Mouse (Mus musculus): ENCODE data around the gene Tapbp.
"Not testable (repeated sequence)": the region's sequence is repeated elsewhere in the genome, so short reads cannot be mapped to it uniquely, and the experiment has no call there.

The Tapbp gene

DNA sequence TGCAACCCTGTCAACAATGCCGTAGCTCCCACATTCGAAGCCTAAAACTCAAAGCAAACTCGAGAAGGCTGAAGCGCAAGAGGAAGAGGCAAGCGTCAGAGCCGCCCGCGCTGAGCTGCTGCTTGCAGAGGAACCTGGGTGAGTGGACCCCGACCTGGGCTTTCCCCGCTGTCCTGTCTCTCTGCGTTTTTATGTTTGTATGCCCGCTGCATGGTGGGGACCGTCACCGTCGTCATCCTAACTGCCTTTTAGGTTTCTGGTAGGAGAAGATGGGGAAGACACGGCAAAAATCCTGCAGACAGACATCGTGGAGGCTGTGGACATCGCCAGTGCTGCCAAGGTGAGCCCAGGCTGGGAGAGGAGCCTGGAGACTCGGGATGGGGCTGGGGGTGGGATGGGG is 25.7 kb downstream of the Tapbp start:
- no peak for DNase-seq (ENCODE audit: low spot score in 2 of 2)

- no peak for DNase-seq (ENCODE audit: low spot score in 2 of 2)
Measured at GRCm38 (mm10) chr17:33943454-33943853, 27.8 kb downstream of the Tapbp start.

- peak in 1 of 2 experiments; percentile 44 for DNase-seq (ENCODE audit: low spot score in 2 of 2)
Measured at GRCm38 (mm10) chr17:33947430-33948089, 31.9 kb downstream of the Tapbp start.

- no peak for DNase-seq (ENCODE audit: low spot score in 2 of 2)
Measured at GRCm38 (mm10) chr17:33948090-33948904, 32.6 kb downstream of the Tapbp start.

DNA sequence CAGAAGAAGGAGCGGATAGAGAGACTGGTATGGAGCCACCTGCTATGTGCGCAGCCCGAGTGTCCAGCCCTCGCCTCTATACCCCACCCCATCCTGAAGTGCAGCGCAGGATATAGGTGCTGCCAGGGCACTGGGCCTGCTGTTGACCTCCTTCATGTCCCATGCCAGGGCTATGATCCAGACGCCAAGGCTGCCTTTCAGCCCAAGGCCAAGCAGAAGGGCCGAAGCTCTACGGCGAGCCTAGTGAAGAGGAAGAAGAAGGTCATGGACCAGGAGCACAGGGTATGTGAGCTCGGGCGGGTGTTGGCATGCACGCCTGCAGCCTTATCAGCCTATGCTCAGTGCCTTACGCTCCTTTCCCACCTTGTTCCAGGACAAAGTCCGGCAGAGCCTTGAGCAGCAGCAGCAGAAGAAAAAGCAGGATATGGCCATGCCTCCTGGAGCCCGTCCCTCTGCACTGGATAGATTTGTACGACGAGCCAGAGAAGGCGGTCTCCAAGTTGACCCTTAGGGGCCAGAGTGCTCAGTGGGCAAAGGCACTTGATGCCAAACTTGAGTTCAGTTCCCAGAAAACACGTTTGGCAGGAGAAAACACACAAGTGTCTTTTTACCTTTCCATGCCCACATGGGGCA is 33.3 kb downstream of the Tapbp start:
- DNase-seq (ENCODE audit: low spot score in 2 of 2): no peak

- no peak for DNase-seq (ENCODE audit: low spot score in 2 of 2)
Measured at GRCm38 (mm10) chr17:33950131-33950625, 34.5 kb downstream of the Tapbp start.

DNA sequence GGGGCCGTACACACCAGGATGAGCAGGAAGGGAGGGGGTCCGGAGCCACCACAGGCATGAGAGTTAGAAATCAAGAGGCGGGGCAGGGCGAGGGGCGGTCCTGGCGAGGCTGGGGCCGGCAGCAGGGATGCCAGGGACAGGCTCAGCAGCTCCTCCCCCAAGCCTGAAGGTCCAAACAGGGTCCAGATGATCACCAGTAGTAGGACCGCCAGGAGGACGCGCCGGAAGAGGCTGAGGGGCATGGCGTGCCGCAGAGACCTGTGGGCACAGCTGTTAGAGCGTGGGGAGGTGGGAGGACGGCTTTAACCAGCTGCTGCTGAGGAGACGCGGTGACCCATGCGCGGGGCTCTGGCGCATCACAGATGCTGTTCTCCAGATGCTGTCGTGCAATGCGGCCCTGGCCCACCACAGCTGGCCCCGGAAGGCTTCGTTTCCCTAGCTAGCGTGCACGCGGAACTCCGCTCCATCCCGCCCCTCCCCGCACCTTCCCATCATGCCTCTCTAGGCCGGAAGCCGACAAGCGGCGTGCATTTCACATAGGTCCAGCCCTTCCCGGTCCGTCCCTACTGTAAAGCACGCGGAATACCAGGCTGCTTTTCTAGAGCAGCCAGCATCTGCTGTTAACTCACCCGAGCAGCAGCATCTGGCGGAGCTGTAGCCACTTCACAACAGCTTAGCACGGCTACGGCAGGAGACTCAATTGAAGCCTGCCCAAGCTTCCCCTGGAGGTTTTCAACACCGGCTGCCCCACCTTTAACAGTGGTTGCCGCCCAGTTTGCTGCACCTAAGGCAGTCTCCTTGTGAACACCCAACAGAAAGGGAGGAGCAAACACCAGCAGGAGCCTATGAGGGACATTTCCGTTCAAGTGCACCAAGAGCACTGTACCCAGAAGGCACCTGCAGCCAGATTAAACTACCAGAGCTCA is 35.6 kb downstream of the Tapbp start, which contains the start of gene B3galt4:
TSS of gene B3galt4 (minus strand) at position 468 of the 926 bp plus-strand sequence.
- peak; percentile 61 to 79 for DNase-seq (ENCODE audit: low spot score in 2 of 2)

DNA sequence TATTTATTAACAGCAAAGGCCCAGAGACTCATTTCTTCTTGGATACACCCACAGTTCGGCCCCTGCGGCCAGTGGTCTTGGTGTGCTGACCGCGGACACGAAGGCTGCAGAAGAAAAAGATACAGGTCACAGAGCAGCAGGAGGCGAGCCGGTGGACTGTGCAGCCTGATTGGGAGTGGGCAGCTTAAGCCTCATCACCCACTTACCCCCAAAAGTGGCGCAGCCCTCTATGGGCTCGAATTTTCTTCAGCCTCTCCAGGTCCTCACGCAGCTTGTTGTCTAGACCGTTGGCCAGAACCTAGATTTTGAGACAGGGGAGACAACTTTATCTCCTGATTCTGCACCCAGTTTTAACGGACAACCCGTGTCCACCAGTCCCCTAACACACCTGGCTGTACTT is 36.3 kb downstream of the Tapbp start:
- DNase-seq (ENCODE audit: low spot score in 2 of 2): not testable (repeated sequence)

- no peak for DNase-seq (ENCODE audit: low spot score in 2 of 2)
Measured at GRCm38 (mm10) chr17:33952879-33953278, 37.2 kb downstream of the Tapbp start.

GRCm38 (mm10) chr17:33953310-33953709 is 37.6 kb downstream of the Tapbp start:
- DNase-seq (ENCODE audit: low spot score in 2 of 2): no peak

- no peak for DNase-seq (ENCODE audit: low spot score in 2 of 2)
Measured at GRCm38 (mm10) chr17:33953961-33954565, 38.4 kb downstream of the Tapbp start.

DNA sequence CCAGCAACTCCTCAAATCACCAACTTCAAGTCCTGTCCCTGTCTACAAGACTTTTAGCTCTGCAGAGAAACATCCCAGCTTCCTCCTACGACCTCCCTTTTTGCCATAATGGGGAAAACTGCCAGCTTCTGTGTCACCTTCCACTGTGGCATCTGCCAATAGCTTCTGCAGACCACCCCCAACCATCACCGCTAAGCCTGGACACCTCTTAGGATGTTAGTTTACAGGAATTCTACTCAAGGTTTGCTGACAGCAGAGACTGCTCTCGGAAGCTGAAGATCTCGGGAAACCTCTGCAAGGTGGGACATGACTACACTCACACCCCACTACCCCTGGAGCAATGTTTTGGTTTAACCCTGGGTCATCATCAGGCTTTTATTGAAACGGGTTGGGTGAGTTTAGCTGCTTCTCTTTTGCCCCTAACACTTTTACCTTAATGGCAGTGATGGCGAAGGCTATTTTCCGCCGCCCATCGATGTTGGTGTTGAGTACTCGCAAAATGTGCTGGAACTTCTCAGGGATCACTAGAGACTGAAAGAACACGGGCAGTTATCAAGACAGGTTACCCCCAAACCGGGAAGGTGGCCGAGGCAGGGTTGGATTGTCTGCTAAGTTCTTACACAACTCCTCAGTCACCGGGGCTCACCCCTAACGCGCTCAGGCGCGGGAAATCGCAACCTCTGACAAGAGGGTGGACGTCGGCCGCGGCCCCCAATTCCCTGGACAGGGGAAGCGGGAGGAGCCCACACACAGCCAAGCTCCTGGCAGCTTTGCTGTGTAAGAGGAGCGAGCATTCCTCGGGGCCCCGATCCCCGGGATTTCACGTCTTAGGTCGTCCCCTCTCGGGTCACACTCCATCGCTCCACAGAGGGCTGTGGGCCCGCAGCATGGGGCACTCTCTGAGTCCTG is 39.2 kb downstream of the Tapbp start:
- DNase-seq (ENCODE audit: low spot score in 2 of 2): no peak

GRCm38 (mm10) chr17:33955555-33956214 is 40.0 kb downstream of the Tapbp start, which contains the start of the genes Vps52 and Rps18:
Gene Vps52 (plus strand): TSS chr17:33955812.
Gene Rps18 (minus strand): TSS chr17:33956001.
- peak; percentile 94 to 97 for DNase-seq (ENCODE audit: low spot score in 2 of 2)

DNA sequence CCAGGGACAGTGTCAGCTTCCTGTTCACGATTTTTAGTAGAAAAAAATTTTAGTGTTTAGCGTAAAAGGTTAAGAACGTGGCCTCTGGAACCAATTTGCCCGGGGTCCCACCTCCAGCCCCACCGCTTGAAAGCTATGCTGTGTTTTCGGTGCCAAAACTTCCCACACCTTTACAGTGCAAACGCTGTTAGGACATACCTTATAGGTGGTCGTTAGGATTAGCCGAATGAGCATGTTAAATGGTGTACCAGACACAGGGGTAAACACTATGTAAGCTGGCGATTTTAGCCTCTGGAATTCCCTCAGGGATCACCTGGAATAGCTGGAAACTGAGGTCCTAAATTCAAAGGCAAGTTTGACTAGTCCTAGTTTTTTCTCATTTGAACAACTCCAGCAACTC is 40.6 kb downstream of the Tapbp start:
- no peak for DNase-seq (ENCODE audit: low spot score in 2 of 2)

DNA sequence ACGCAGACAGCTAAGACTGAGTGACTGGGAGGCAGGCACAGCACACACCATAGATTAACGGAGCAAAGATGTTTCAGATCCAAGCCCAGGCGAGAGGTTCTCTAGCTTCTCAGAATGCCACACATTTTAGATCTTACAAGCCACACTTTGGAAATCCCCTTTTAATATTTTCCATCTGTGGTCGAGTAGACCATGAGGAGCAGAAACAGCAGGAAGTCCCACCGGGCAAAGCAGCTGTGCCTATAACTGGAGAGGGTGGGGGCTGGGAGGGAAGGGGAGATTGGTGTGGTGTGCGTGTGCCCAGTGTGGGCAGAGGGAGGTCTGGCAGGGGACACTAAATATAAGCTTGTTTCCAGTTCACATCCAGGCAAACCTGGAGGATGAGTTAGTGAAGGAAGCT is 41.8 kb downstream of the Tapbp start:
- no peak for DNase-seq (ENCODE audit: low spot score in 2 of 2)

DNA sequence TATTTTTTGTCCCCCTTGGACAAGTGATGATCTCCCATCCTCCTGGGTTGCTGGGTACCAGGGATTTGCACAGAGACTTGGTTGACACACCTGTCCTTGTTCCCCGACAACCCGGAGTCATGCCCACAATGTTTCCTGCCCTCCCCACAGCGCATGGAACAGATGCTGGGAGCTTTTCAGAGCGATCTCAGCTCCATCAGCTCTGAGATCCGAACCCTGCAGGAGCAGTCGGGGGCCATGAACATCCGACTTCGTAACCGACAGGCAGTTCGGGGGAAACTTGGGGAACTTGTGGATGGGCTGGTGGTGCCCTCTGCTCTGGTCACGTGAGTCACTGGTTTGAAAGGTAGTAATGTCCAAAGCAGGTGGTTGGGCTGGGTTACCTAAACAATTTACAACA is 42.8 kb downstream of the Tapbp start:
- no peak for DNase-seq (ENCODE audit: low spot score in 2 of 2)

DNA sequence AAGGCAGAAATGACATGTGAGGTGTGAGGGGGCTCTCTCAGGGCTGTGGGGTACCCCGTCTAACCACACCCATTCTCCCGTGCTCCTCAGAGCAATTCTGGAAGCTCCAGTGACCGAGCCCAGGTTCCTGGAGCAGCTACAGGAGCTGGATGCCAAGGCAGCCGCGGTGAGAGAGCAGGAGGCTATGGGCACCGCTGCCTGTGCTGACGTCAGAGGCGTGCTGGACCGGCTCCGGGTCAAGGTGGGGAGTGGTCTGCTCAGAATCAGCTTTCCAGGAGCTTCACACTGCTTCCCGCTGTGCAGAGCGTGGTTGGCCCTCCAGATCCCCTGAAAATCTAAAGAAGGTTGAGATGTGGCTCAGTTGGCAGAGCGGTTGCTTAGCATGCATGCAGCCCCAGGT is 43.4 kb downstream of the Tapbp start:
- no peak for DNase-seq (ENCODE audit: low spot score in 2 of 2)

GRCm38 (mm10) chr17:33959948-33960347 is 44.2 kb downstream of the Tapbp start:
- DNase-seq (ENCODE audit: low spot score in 2 of 2): no peak

GRCm38 (mm10) chr17:33962876-33963275 is 47.2 kb downstream of the Tapbp start:
- no peak for DNase-seq (ENCODE audit: low spot score in 2 of 2)
